Mouse (Mus musculus) liver, postnatal 0 days (tissue): ENCODE data around the gene B3gnt9. TPM values are rescaled to one million over a fixed set of nuclear protein-coding genes. Genes with fewer than 3 reads are reported as not detected.

Experiments
- ATAC-seq: fragments of 200-750 bp; cut with Nextera tagmentation; 2 replicates; pipeline ENCODE4 v1.8.0; 2017; ENCODE audit warnings: mild to moderate bottlenecking, moderate library complexity
- DNase-seq: peaks from one replicate; pipeline ENCODE4 v3.0.0-alpha.2; 2016
- H3K27ac ChIP-seq: fragments of 300-500 bp; sonication (generic); 2 replicates; pipeline ENCODE4 v1.5.1; 2014; ENCODE audit warnings: antibody characterized with exemption, moderate library complexity, mild to moderate bottlenecking, low read depth
- H3K27me3 ChIP-seq: fragments of 300-500 bp; sonication (generic); 2 replicates; pipeline ENCODE4 v1.6.1; 2014; ENCODE audit warnings: low read length, control low read depth, mixed read lengths; ENCODE audit not compliant: insufficient read depth
- H3K36me3 ChIP-seq: fragments of 300-500 bp; sonication (generic); replicated peaks from 2 replicates; pipeline ENCODE4 v1.6.1; 2014; ENCODE audit warnings: mild to moderate bottlenecking, control low read depth, low read length, moderate library complexity, mixed read lengths; ENCODE audit not compliant: insufficient read depth
- H3K4me1 ChIP-seq: fragments of 300-500 bp; sonication (generic); 2 replicates; pipeline ENCODE4 v1.6.1; 2014; ENCODE audit warnings: antibody characterized with exemption, mild to moderate bottlenecking, control low read depth; ENCODE audit not compliant: insufficient read depth
- H3K4me2 ChIP-seq: fragments of 300-500 bp; sonication (generic); 2 replicates; pipeline ENCODE4 v1.6.1; 2014; ENCODE audit warnings: low read depth, mild to moderate bottlenecking, low read length, moderate library complexity, mixed read lengths
- H3K4me3 ChIP-seq: fragments of 300-500 bp; sonication (generic); 2 replicates; pipeline ENCODE4 v1.5.1; 2014; ENCODE audit warnings: low read depth, low read length
- H3K9ac ChIP-seq: fragments of 300-500 bp; sonication (generic); replicated peaks from 2 replicates; pipeline ENCODE4 v1.6.1; 2014; ENCODE audit warnings: mild to moderate bottlenecking, moderate library complexity
- H3K9me3 ChIP-seq: fragments of 300-500 bp; sonication (generic); 2 replicates; pipeline ENCODE4 v1.6.1; 2016; ENCODE audit warnings: mild to moderate bottlenecking, control low read depth, low read length, mixed read lengths
- CTCF ChIP-seq: sonication (generic); IDR thresholded peaks from 2 replicates; pipeline ENCODE4 v1.5.1; 2016; ENCODE audit warnings: antibody characterized with exemption, low read depth
- EP300 ChIP-seq: IDR thresholded peaks from 2 replicates; pipeline ENCODE4 v1.6.1; 2016; ENCODE audit warnings: antibody characterized with exemption, low read depth, mild to moderate bottlenecking
- WGBS: fragments of 180-500 bp; shearing (Covaris S2); extraction: QIAGEN DNeasy Blood & Tissue Kit; methylation state at CpG from one replicate; pipeline ENCODE4 v1.1.7; 2014; ENCODE audit not compliant: insufficient replicate concordance; 5-methylcytosine and 5-hydroxymethylcytosine counted together
- polyA plus RNA-seq: library from polyadenylated mRNA; unstranded; fragments of >200 nt; fragmentation: Nextera tagmentation; extraction: Ambion mirVana; gene quantifications from 2 replicates; pipeline ENCODE4 v1.2.1, GENCODE M21; 2015

Gene B3gnt9
- polyA plus RNA-seq, 1 experiment from 2014 or later: 2.0 TPM

DNA sequence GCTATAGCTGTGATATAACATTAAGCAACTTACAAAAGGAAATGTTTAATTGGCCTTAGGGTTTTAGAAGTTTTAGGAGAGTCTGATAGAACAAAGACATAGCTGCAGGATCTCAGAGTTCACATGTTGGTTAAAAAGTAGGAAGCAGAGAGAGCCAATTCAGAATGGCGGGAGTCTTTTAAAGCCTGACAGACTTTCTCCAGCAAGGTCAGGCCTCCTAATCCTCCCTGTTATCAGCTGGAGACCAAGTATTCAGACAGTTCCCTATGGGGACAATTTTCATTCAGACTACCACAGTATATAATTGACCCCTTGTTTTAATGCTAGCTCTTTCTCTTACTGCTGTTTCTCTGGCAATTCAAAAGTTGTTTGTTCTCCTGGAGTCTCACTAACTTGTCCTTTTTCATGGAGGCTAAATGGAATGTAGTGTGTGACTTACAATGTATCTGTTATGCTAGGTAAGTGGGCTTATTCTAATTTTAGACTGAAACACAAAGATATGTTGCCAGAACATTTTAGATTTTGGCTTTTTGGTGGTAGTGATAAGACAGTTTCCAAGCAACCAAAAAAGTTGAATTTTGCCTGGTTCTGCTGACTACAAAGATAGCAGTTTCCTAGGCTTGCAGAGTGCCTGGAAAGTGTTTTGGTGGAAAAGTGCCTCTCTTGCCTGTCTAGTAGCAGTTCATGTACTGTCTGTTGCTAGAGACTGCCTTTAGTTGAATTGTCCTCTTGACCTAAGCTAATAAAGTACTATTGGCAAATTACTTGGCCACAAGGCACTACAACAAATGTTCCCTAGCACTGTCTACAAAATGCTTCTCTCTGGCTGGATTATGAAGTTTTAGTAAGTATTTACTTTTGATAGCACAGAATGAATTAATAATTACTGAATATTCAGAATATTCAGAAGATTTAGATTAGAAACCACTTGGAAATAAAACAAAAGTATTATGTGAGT lies 45.5 kb downstream of the B3gnt9 start:
- TF ChIP-seq CTCF (no peak), EP300 (no peak)
- no peak for DNase-seq
- peaks cover 9% of the 10 kb centered on the region; the same call in 1 of the 2 replicates for H3K4me1 ChIP-seq
- WGBS: 54% methylated on average over 1 of the region's 1 CpGs
- no peak overlapping the region for H3K4me2 ChIP-seq
- H3K9ac ChIP-seq: no peak overlapping the region; the same call in 1 of the 2 replicates
- H3K27ac ChIP-seq: no peak overlapping the region
- no peak for ATAC-seq
- no peaks in the 10 kb centered on the region for H3K9me3 ChIP-seq
- H3K27me3 ChIP-seq: no peaks in the 10 kb centered on the region
- peaks cover 12% of the 10 kb centered on the region for H3K36me3 ChIP-seq
- H3K4me3 ChIP-seq: no peak overlapping the region

GRCm38 (mm10) chr8:105207675-105208273 lies 47.2 kb downstream of the B3gnt9 start:
- peaks cover 11% of the 10 kb centered on the region; the same call in 1 of the 2 replicates for H3K4me1 ChIP-seq
- no peak overlapping the region for H3K27ac ChIP-seq
- H3K4me2 ChIP-seq: no peak overlapping the region
- no peak for DNase-seq
- no peak for ATAC-seq
- no peaks in the 10 kb centered on the region for H3K27me3 ChIP-seq
- H3K9me3 ChIP-seq: no peaks in the 10 kb centered on the region
- TF ChIP-seq EP300: no peak
- no peak for TF ChIP-seq CTCF
- peaks cover 10% of the 10 kb centered on the region for H3K36me3 ChIP-seq
- no peak overlapping the region for H3K9ac ChIP-seq
- no peak overlapping the region for H3K4me3 ChIP-seq
- WGBS: 70% methylated on average over 2 of the region's 2 CpGs

DNA sequence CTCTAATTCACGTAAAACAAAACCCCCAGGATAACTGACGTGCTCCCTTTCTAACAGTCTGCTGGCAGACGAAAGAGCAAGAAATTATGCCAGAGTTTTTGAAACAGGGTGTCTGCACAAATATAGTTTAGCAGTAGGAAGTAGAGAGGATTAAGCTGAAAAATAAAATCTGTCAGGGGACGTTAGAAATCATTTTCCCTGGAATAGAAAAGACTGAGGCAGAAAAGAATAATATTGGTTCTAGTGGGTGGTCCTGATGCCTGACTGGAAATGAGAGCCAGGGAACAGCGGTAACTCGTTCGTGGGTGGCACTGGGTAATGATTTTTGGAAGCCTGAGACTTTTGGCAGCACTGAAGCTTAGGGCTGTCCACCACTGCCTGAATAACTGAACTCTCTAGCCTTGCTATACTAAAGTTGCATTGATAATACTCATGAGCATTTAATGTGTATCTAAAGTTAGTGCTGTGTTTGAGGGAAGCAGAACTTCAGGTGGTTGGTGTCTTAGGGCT lies 48.1 kb downstream of the B3gnt9 start:
- no peak for ATAC-seq
- no peak overlapping the region for H3K4me2 ChIP-seq
- no peak overlapping the region for H3K27ac ChIP-seq
- WGBS: 70% methylated on average over 7 of the region's 7 CpGs
- H3K27me3 ChIP-seq: no peaks in the 10 kb centered on the region
- H3K9me3 ChIP-seq: no peaks in the 10 kb centered on the region
- H3K9ac ChIP-seq: no peak overlapping the region
- no peak overlapping the region for H3K4me3 ChIP-seq
- TF ChIP-seq EP300 (no peak), CTCF (no peak)
- no peak for DNase-seq
- H3K36me3 ChIP-seq: peaks cover 17% of the 10 kb centered on the region
- peaks cover 11% of the 10 kb centered on the region; the same call in 1 of the 2 replicates for H3K4me1 ChIP-seq

- no peaks in the 10 kb centered on the region for H3K9me3 ChIP-seq
Measured at GRCm38 (mm10) chr8:105205748-105206147, 49.2 kb downstream of the B3gnt9 start.

More at GRCm38 (mm10) chr8:105205748-105206147, 49.2 kb downstream of the B3gnt9 start:
- H3K27ac ChIP-seq: no peak overlapping the region
- TF ChIP-seq EP300 (no peak), CTCF (no peak)
- ATAC-seq (no peak), DNase-seq (no peak)
- peaks cover 11% of the 10 kb centered on the region; the same call in 1 of the 2 replicates for H3K4me1 ChIP-seq
- H3K36me3 ChIP-seq: peaks cover 24% of the 10 kb centered on the region
- H3K4me2 ChIP-seq: no peak overlapping the region
- no peaks in the 10 kb centered on the region for H3K27me3 ChIP-seq
- H3K9ac ChIP-seq: no peak overlapping the region
- no peak overlapping the region for H3K4me3 ChIP-seq
- WGBS: 73% methylated on average over 1 of the region's 1 CpGs

Other genes starting within 250 kb of the B3gnt9 start
- 97.8 and 102 TPM in 2 replicates for gene Ces3a, start 206.6 kb downstream of the B3gnt9 start, polyA plus RNA-seq
- gene Ces3b, start 171.4 kb downstream of the B3gnt9 start, polyA plus RNA-seq: 0.11 and 0.21 TPM in 2 replicates
- 0.07 TPM in 1 of 2 replicates, not detected in the other for gene Ces4a, start 123.4 kb downstream of the B3gnt9 start, polyA plus RNA-seq
- gene Cbfb, start 84.5 kb downstream of the B3gnt9 start, polyA plus RNA-seq: 10.6 and 10.7 TPM in 2 replicates
- 24.2 and 30.9 TPM in 2 replicates for gene D230025D16Rik, start 30.0 kb downstream of the B3gnt9 start, polyA plus RNA-seq
- 14.3 and 15.1 TPM in 2 replicates for gene Tradd, start 9.5 kb upstream of the B3gnt9 start, polyA plus RNA-seq
- gene Fbxl8, start 9.5 kb upstream of the B3gnt9 start, polyA plus RNA-seq: 0.95 and 1.2 TPM in 2 replicates
- not detected in 2 replicates for gene Hsf4, start 14.6 kb upstream of the B3gnt9 start, polyA plus RNA-seq
- gene Nol3, start 21.0 kb upstream of the B3gnt9 start, polyA plus RNA-seq: 0.05 and 0.24 TPM in 2 replicates
- 0.38 and 0.65 TPM in 2 replicates for gene 4931428F04Rik, start 34.7 kb upstream of the B3gnt9 start, polyA plus RNA-seq
- 6.6 and 7.1 TPM in 2 replicates for gene Exoc3l, start 40.9 kb upstream of the B3gnt9 start, polyA plus RNA-seq
- 62.9 and 65.7 TPM in 2 replicates for gene E2f4, start 42.5 kb upstream of the B3gnt9 start, polyA plus RNA-seq
- 7.8 TPM in 2 replicates for gene Elmo3, start 50.4 kb upstream of the B3gnt9 start, polyA plus RNA-seq
- 7.7 and 7.8 TPM in 2 replicates for gene Lrrc29, start 71.1 kb upstream of the B3gnt9 start, polyA plus RNA-seq
- gene Tmem208, start 71.2 kb upstream of the B3gnt9 start, polyA plus RNA-seq: 75.2 and 75.4 TPM in 2 replicates
- 0.70 and 0.82 TPM in 2 replicates for gene Fhod1, start 92.8 kb upstream of the B3gnt9 start, polyA plus RNA-seq
- gene Slc9a5, start 93.7 kb upstream of the B3gnt9 start, polyA plus RNA-seq: 0.09 and 0.16 TPM in 2 replicates
- not detected in 2 replicates for gene Plekhg4, start 118.1 kb upstream of the B3gnt9 start, polyA plus RNA-seq
- not detected in 2 replicates for gene Kctd19, start 158.3 kb upstream of the B3gnt9 start, polyA plus RNA-seq
- 0.09 and 0.11 TPM in 2 replicates for gene Lrrc36, start 158.4 kb upstream of the B3gnt9 start, polyA plus RNA-seq
- gene Tppp3, start 216.4 kb upstream of the B3gnt9 start, polyA plus RNA-seq: 1.4 and 3.8 TPM in 2 replicates
- gene Zdhhc1, start 241.7 kb upstream of the B3gnt9 start, polyA plus RNA-seq: 2.1 and 2.3 TPM in 2 replicates